Mouse (Mus musculus) adrenal gland, adult 8-10 months (tissue): ENCODE measurements around the gene Saxo1. TPM values are rescaled to one million over a fixed set of nuclear protein-coding genes. Genes with fewer than 3 reads are reported as not detected.

Experiments
- DNase-seq: peaks from one replicate; pipeline ENCODE4 v3.0.0; 2022
- total RNA-seq, 4 experiments: library from RNA; stranded (reverse); gene quantifications; 2 replicates each; pipeline ENCODE4 v1.2.4; 2022

The Saxo1 gene
- total RNA-seq, 4 experiments from 2014 or later: not detected

- no peak for DNase-seq
Observed at GRCm38 (mm10) chr4:86527162-86528136, 30.7 kb downstream of the Saxo1 start.

GRCm38 (mm10) chr4:86524483-86524882, 33.6 kb downstream of the Saxo1 start:
- no peak for DNase-seq

DNA sequence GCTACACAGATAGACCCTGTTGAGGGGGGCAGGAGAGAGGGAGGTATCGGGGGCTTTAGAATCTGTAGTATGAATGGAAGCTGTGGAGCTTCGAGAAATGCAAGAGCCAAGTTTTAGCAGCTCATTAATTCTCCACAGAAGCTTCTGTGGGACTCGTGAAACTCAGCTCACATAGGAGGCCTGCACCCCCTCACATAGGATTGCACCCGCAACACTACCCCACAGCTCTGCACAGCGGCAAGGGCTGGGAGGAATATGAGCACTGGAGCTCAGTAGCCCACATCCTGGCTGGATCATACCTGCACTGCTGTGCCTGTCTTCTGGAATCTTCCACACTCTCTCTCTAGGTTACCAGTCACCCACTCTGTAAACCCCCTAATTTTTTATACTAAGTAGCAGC, 34.4 kb downstream of the Saxo1 start:
- DNase-seq: no peak

DNA sequence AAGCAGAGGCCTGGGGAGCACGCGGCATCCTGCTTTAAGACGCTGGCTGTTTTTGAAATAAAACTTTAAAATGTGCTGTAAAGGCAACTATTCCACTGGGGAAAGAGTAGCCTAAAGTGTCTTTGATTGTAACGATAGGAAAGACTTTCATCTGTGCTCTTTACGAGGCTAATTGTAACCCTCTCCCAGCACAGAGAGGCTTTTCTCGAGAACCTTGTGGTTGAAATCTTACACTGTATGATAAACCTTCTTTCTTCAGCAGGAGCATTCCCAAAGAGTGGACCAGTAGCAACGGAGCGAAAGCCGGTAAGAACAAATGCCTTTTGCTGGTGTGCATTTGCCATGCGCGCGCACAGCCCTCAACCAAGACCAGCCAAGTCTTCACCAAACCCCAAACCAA, 37.4 kb downstream of the Saxo1 start:
- DNase-seq: no peak

DNA sequence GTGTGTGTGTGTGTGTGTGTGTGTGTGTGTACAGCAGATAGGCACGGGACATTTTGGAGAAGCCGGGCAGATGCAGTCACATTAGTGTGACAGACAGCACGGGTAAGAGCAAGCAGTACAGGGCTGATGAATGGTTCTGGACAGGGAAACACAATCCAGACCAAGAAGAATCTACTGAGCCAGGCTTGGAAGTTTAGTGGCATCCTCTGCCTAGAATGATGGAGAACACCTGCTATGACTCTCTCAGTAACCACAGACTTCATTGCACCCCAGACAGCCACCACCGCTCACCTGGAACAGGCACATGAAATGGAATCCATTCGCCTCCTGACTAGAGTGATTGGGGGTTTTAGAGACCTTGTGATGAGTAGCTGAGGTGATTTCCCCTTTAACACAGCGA, 38.2 kb downstream of the Saxo1 start:
- DNase-seq: no peak

DNA sequence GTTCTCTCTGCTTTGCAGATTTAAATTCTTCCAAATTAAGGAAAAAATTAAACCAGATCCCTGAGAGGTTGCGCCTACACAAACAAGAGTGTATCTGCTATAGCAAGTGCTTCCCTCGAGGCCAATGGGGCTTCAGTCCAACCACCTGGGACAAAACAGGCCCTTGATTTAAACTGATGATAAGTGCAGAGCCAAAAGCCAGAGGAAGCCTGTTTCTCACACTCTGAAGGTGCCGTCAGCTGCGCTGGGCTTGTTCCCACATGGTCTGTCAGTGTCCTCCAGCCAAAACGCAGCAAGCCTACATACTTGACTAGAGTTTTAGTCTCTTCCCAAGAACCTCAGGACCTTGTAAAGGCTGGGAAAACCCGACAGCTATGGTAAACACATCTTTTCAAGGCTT, 53.5 kb downstream of the Saxo1 start:
- no peak for DNase-seq

GRCm38 (mm10) chr4:86499561-86499960, 58.6 kb downstream of the Saxo1 start:
- no peak for DNase-seq

DNA sequence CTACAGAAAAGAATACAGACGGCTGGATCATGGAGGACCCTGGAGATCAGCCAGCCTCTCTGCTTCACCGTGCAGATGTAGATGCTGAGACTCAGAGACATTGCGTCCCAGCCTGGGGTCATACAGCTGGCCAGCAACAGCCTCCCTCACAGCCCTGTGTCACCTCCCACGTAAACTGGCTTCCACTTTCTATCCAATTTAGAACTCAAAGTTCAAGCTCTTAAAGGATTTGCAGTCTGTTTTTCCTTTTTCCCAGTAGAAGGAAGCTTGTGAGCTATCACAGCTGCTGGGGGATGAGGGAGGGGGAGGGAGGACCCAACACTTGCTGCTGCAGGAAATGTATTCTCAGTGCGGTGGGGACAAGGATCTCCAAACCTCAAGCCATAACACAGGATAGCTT, 59.4 kb downstream of the Saxo1 start:
- DNase-seq: no peak

- DNase-seq: no peak
Observed at GRCm38 (mm10) chr4:86489128-86489527, 69.0 kb downstream of the Saxo1 start.

DNA sequence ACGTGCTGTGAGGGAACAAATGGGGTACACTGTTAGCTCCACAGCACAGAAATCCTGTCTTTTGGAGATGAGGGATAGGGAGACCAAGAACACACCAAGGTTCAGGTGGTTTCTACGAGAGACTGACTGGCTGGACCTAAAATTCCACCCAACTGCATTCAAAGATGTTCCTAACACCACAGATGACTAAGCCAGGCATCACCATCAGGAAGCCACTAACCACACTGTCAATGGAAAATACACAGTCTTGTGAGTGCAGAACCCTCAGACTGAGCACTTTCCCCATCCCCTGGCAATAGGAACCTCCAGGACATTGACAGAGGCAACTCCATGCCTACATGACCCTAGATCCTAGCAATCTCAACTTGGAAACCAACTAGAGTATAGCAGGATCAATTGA, 71.2 kb downstream of the Saxo1 start:
- DNase-seq: no peak

DNA sequence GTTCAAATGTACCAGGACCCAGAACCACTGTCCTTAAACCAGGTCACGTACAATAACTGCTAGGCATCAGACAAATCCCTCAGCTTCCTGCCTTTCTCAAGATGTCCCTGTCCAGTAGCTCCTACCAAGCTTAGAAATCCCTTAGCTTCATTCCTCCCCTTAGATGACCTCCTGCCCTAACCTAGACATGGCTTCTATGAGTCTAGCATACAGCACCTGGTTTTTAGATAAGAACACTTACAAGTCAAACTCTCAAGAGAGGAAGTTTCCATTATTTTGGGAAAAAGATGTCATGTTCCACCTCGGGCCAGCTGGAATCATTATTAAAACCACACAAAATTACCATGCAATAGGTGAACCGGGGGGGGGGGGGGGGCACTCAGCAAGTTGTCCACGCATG, 71.6 kb downstream of the Saxo1 start:
- no peak for DNase-seq

DNA sequence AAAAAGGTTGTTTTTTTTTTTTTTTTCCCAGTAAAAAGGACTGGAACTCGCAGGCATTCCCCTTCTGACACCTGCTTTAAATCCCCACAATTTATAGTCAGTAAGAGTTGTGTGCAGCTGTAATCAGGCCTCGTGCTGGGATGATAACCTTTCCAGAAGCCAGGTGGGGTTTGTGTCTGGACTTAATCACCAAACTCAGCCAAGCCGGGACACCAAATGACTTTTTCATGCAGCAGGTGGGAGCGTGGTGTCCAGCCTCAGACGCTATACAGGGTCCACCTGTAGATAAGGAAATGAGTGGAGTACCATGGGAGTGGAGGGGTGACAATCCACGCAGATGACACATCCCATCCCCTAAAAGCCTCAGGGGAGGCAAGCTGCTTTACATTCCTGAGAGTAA, 73.1 kb downstream of the Saxo1 start:
- no peak for DNase-seq

DNA sequence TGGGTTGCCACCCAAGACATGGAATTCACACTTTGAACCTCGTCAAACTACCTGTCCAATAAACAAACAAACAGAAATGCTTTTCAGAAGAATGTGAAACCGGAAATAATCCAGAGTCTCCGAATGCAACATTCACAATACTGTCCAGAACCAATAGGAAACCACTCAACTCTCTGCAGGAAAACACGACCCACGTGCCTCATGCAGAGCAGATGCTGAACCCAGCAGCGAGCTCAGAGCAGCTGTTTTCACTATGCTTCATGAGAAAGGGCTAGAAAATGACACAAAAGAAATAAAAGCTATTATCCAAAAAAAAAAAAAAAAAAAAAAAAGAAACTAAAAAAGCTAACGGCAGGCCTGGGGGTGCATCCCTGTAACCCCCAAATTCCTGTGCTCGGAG, 74.4 kb downstream of the Saxo1 start:
- no peak for DNase-seq

DNA sequence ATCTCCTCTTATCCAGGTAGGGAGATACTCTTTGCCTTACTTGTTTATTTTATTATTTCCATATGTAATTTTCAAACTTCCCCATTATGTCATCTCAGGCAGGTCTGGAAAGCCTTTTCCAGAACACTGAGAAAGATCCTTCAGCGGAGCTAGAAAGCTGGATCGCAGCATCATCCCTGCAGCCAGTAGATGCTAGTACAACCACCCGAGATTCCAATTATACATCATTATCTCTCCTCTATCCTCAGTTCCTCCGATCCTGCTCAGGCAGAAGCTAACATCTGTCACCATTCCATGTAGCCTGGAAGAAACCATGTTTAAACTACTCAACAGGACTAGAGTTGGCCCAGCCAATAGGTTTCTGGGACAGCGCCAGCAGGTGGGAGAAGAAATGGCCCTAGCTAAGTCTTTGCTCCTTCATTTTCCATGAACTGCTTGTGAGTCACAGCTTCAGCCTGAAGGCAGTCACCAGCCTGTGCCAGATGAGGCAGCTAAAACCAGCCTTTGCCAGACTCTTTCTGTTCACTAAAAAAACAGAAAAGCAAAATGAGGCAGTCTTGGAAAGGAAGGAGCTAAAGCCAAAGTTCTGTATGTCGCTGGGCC, 75.0 kb downstream of the Saxo1 start:
- no peak for DNase-seq

GRCm38 (mm10) chr4:86480891-86481290, 77.2 kb downstream of the Saxo1 start:
- DNase-seq: no peak

DNA sequence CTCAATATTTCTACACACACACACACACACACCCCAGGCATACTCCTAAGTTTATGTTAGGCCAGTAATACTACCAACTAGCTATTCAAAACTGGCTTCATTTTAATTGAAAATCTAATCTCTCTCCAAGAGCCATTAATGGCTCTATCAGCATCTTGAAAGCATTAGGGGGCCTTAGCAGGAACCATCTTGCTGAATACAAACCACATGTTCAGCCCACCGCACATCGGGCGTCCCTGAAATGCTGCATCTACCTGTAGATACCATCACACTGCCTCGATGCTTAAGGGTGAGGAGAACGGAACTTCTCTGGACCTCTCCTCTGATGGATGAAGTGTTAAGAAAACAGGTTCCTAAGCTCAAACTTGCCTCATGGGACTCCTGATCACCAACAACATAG, 93.3 kb downstream of the Saxo1 start:
- no peak for DNase-seq

GRCm38 (mm10) chr4:86450468-86450867, 107.7 kb downstream of the Saxo1 start:
- DNase-seq: no peak

DNA sequence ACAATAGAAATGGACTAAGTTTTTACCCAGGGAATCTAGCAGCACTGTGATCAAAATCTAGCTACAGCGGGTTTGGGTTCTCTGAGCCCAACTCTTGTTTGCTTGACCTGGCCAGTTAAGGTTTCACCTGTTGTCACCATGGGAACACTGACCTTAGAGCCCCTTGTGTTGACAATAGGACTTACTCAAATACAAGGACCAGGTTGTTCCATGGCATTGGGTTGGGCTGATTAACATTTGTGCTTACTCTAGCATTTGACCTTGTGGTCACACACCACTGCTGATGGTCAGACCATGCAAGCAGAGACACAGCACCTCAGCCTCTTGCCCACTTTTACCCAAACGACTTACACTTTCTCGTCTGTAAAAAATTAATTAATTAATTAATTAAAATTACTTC, 121.8 kb downstream of the Saxo1 start:
- DNase-seq: no peak

- no peak for DNase-seq
Observed at GRCm38 (mm10) chr4:86435631-86436030, 122.5 kb downstream of the Saxo1 start.

DNA sequence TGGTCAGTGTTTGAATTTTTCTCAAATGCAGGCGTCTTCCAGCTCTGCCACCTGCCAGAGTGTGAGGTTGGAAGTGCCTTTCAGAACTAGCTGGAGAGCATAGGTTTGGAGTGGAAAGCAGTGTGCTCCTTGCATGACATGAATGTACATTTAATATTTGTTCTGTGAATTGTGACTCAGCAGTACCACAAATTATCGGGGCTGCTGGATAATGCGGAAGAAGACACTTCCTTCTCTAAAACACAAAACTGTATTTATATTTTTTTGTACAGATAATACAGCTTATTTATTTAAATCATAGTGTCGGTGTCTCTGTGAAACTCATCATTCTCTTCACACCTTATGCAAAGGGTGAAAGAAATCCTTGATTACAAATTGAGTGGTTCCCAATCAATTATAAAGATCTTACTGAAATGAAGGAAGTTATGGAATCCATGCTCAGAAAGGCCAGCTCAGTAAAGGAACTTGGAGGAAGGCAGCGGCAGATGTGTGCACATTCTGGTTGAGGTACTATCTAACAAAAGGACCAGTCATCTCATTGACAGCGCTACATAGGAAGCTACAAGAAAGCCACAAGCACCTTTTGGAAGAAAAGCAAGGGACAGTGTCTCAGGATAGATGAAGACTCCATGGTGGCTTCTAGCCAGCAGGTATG, 129.9 kb downstream of the Saxo1 start:
- no peak for DNase-seq

DNA sequence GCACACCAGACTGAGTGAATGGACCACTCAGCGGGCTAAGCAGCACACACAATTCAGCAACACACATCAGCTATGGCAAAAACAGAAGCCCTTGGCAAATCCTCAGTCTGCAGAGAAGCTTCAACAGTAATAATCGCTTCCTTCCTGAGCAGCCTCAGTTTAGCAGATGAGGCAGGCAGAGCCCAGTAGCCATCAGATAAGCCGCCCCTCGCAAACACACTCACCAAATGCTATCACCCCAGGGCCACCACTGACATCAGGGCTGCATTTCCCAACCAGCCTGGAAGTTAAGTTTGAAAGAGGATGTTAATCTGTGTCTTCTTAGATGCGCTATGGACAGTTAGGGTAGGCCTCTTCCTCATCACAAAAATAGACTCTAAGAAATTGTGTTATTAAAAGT, 130.8 kb downstream of the Saxo1 start:
- DNase-seq: no peak

DNA sequence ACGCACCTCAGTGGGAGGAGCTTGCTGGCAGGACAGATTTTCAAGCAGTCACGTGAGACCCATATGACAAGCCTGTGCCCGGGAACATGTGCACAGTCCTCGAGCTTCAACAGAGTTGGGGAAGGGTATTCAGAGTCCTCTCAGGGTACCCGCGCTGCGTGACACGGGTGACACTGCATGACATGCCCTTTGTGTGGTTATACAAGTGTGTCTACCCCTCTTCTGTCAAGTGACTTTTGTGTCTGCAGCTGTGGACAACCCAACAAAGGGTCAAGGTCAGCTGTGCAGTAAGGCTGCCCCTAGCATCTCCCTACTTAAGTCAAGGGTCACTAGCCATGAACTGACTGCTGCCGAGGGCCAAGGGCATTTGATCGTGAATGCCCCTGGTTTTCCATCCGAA, 131.6 kb downstream of the Saxo1 start:
- DNase-seq: no peak

DNA sequence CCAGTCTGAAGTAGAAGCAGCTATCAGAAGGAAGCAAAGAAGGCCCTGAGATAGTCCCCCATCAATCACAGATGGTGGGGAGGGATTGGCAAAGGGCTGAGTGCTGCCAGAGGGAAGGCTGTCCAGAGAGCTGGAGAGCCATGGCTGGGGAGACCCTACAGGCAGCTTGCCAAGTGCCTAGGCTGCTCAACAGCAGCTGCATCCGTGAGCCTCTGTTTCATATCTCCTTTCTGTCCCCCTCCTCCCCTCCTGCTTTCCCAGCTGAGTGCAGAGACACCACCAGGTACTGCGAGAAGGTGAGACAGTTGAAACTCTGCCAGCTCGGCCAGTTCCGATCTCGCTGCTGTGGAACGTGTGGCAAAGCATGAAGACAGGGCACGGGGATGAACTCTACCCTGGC, 132.5 kb downstream of the Saxo1 start:
- no peak for DNase-seq

GRCm38 (mm10) chr4:86422586-86422985, 135.5 kb downstream of the Saxo1 start:
- DNase-seq: no peak
